Mouse (Mus musculus) telencephalon, adult 2 months (tissue): Measurements from ENCODE around the gene Hmga2.
"Not testable (repeated sequence)": the region's sequence is repeated elsewhere in the genome, so short reads cannot be mapped to it uniquely, and the experiment has no call there.

Experiments used
- DNase-seq: peaks from one replicate; pipeline ENCODE4 v3.0.0-alpha.2; 2011; ENCODE audit warnings: low read depth, low spot score

Gene Hmga2

DNA sequence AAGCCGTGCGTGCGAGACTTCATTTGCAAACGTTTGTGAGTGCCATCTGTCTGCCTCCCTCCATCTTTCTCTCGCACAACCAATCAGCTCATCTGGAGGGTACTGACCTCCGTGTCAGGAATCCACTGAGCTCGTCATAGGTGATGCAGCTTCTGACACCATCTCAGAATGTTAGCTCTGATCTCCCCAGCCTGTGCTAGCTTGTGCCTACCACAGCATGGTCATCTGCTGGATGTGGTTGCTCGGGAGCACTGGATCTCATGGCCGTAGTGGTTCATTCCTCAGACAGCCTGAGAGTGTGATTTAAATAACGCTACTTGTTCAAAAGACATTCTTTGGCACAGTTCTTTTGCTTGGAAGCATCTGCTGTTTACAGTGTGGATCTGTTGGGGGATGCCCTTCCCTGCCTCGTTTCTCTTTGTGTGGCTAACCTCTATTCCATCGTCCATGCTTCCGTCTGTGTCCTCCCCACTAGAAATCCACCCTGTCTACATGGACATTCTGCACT is 121.7 kb downstream of the Hmga2 start:
- DNase-seq: no peak

DNA sequence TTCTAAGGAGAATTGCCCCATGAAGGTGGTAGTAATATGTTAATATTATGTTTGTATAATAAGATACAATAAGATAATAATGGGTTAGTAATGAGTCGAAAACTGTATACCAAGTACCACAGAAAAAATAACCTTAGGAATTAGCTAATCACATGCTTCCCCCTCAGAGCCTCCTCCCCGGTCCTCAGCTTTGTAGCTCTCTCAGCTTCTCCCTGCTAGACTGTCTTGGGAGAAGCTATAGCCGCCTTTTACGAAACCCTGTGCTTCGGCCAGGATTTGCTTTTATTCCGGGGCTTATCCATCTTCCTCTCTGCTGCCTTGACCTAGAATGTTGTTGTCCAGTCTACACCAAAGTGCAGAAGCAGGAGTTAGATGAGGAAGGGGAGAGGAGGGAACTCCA is 130.9 kb downstream of the Hmga2 start:
- DNase-seq: no peak

DNA sequence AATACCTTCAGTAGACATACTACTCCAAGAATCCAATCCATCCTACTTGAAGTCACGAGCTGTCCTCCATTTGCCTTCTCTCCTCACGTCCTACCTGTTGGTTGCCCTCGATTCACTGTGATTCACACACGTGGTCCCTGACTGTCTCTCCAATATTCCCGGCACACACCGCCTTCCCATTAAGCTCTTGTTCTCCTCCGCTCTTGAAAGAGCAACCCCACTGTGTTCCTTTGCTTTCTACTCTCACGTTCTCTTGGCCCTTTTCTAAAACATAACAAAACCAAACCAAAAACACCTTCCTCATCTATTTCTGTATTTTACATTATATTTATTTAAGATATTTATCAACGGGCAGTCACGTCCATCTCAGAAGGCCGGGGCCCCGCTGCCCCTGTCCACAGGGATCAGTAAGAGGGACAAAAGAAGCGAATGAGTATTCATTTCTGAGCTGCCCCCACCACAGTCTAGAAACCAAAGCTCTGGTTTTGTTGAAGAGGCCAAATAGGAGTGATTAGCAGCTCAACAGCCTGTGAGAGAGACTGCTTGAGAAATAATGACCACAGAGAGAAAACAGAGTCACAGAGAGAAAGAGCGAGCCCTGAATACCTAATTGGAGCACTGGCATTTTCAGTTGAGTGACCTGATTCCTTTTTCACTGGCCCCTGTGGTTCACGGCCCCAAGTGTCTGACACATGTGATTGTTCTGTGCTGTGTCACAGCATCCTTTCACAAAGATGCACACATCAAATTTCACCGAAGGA is 131.5 kb downstream of the Hmga2 start:
- DNase-seq: no peak

DNA sequence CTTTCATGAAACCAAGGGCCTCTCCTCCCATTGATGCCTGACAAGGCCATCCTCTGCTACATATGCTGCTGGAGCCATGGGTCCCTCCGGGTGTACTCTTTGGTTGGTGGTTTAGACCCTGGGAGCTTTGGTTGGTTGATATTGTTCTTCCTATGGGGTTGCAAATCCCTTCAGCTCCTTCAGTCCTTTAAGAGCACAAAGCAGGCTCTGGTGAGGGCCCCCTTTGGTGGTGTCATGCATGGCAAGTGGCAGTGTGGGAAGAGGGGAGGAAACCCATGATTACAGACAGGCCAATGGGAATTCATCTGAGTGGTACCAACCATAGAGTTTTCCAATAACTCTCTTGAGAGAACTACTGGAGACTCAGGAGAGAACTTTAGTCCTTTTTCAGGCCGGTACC is 136.4 kb downstream of the Hmga2 start:
- not testable (repeated sequence) for DNase-seq

DNA sequence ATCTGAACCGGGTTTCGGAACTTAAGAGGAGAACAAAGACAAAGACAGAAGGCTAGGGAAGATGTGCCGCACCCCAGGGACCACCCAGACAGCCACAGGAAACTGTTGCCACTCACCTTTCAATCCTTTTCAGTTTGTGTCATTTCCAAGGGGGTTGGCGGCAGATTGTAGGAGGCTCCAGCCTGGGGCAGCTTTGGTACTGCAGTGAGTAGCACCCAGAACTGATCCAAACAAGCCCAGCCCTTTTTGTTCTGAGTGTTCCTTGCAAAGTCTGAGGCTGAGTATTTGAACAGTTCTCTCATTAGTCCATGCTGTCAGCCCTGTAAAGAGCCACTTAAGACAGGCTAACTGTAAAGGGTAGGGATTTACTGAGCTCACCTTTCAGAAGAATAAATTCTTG is 136.9 kb downstream of the Hmga2 start:
- no peak for DNase-seq

DNA sequence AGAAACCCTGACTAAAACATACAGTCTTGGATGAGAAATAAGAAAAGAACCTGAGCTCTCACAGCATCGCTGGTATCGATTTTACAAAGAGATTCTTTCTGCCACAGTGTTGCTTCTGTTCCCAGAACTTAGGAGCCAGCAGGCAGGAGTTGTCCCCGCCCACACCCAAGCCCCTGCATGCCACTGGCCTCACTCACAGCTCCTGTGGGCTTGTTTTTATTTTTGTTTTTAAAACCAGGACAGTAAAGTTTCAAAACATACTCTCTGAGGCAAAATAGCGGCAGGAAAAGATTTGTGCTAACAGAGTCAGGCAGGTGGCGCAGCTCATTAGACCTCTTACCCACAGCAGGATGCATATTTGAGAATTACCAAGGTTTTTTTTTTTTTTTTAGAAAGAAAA is 137.4 kb downstream of the Hmga2 start:
- no peak for DNase-seq

DNA sequence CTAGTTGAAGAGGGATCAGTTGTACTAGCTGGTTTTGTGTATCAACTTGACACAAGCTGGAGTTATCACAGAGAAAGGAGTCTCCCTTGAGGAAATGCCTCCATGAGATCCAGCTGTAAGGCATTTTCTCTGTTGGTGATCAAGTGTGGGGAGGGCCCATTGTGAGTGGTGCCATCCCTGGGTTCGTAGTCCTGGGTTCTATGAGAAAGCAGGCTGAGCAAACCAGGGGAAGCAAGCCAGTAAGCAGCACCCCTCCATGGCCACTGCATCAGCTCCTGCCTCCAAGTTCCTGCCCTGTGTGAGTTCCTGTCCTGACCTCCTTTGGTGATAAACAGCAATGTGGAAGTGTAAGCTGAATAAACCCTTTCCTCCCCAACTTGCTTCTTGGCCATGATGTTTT is 137.8 kb downstream of the Hmga2 start:
- not testable (repeated sequence) for DNase-seq

DNA sequence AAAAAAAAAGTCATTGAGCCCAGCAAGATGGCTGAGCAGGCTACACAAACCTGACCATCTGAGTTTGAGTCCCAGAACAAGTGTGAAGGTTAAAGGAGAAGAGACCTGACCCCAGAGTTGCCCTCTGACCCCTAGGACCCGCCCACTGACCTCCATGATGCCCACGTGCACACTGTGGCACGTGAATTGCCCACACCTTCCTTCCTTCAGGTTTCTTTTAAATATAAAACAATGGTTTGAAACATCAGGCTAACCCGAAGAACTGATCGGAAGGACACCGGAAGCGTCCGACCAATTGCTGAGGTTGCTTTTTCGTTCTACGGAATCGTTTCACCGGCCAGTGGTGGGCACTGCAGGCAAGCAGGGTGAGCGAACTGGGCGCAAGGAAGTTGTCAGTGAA is 148.3 kb downstream of the Hmga2 start:
- DNase-seq: no peak

DNA sequence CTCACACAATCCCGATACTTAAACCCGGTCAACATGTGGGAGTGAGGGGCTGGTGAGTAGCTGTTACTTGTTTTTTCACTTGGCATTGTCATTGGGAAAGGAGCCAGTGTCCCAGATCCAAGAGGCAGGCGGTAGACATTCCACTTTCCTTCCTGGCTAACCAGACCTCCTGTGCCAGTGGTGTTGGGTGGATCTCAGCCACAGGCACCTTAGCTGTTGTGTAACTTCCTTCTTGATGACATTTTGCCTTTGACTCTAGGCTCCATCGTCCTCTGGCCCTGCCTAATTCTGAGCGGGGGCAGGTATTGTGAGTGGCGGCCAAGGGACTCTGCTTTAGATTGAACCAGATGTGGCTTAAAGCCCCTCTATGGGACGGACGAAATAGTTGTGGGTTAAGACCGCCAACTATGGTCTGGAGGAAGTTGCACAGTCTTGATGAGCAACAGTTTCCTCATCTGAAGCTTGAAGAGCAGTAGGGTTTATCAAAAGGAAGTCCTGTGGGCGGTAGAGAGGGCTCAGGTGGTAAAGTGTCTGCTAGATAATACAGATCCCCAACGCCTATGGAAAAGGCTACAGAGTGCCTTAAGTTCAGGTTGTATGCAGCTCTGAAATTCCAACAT is 152.6 kb downstream of the Hmga2 start:
- no peak for DNase-seq

DNA sequence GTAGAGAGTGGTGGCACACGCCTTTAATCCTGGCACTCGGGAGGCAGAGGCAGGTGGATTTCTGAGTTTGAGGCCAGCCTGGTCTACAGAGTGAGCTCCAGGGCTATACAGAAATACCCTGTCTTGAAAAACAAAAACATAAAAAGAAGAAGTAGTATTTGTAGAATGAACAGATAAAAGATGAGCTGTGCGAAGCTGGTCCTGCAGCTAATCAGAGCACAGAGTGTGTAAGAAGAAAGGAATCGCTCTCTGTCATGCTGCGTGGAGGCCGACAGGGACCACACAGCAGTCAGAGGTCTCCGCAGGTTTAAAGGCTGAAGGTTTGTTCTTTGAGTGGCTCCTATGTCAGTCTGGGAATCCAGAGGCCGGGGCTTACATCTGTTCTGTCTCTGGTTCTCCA is 153.5 kb downstream of the Hmga2 start:
- DNase-seq: no peak

DNA sequence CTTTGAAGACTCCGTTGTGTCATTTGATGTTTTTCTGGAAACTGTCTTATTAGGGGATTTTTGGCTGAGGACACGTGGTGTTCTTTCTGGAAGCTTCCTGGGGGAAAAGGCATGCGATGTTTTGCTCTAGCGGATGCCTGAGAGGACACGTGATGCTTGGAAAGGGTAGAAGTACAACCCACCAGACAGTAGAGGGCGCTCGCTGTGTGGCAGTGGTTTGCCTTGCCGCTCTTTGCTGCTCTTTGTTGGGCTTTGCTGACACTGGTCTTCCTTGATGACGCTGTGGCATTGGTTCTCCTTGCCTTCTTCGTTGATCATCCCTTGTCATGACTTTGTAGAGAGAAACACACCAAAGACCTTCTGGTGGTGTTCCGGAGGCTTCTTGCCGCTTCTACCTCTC is 156.7 kb downstream of the Hmga2 start:
- no peak for DNase-seq
